Comparison of ENCODE assay signal across 8 mouse cellular contexts in the genomic region with DNA sequence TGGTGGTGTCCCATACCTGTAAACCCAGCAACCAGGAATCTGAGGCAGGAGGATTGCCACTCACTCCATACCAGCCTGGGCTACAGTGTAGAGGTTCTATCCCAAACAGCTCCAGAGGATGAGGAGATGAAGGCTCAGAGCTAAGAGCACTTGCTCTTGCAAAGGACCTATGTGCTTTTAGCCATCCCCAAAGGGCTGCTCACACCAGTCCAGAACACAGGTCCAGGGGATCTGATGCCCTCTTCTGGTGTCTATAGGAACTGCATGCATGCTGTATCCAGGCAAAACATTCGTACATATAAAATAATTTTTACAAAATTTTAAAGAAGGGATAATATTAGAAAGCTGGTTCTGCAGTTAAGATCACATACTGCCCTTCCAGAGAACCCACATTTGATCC. TPM values are rescaled to one million over a fixed set of nuclear protein-coding genes. Genes with fewer than 3 reads are reported as not detected.
DNase-seq lines count a peak whose midpoint lies in the region; ATAC-seq and TF ChIP-seq lines count a peak whose summit lies in the region.

No protein-coding gene starts in this region.

- no peaks in the 10 kb centered on the region for H3K27me3 ChIP-seq in intestine, postnatal 0 days (replicated peaks; ENCODE audit: control insufficient read depth, insufficient read depth, low read length)
- no peaks in the 10 kb centered on the region for H3K27me3 ChIP-seq in intestine, embryonic 16.5 days (replicated peaks; ENCODE audit: control insufficient read depth, insufficient read depth, low read length)

- no peak overlapping the region for H3K9ac ChIP-seq in intestine, postnatal 0 days (ENCODE audit: low read depth, low read length)
- no peak overlapping the region for H3K9ac ChIP-seq in intestine, embryonic 16.5 days (ENCODE audit: low read depth, low read length)

- no peaks in the 10 kb centered on the region for H3K9me3 ChIP-seq in intestine, postnatal 0 days (ENCODE audit: control insufficient read depth)
- 0 out of 2 replicates have a peak, but pooled peaks cover 2% of the 10 kb centered on the region for H3K9me3 ChIP-seq in intestine, embryonic 16.5 days (ENCODE audit: control insufficient read depth, low read length)

- no peaks in the 10 kb centered on the region for H3K4me1 ChIP-seq in intestine, postnatal 0 days (replicated peaks; ENCODE audit: control insufficient read depth, insufficient read depth, low read length)
- H3K4me1 ChIP-seq in intestine, embryonic 16.5 days (ENCODE audit: control insufficient read depth, insufficient read depth, low read length) = 0 out of 2 replicates have a peak, but pooled peaks cover 2% of the 10 kb centered on the region
- no peaks in the 10 kb centered on the region for H3K4me1 ChIP-seq in cortical plate, adult 2 months (ENCODE audit: control insufficient read depth, insufficient read depth, low read length)

- DNase-seq in CD4-positive, CD25-positive, alpha-beta regulatory T cell, adult 2 months (ENCODE audit: low read depth, low spot score) = peak; percentile 68
- peak; percentile 83 for DNase-seq in 3T3-L1 (ENCODE audit: low read depth, low spot score)
- peak; percentile 62 for DNase-seq in lung, postnatal 36 days
- no peak for DNase-seq in ovary, adult 18-20 months (ENCODE audit: low spot score)

- H3K4me2 ChIP-seq in intestine, postnatal 0 days (replicated peaks; ENCODE audit: low read depth) = no peak overlapping the region
- H3K4me2 ChIP-seq in intestine, embryonic 16.5 days (ENCODE audit: low read depth, low read length) = no peak overlapping the region

- H3K36me3 ChIP-seq in intestine, postnatal 0 days (ENCODE audit: control insufficient read depth, insufficient read depth) = peaks cover 41% of the 10 kb centered on the region
- H3K36me3 ChIP-seq in intestine, embryonic 16.5 days (ENCODE audit: control insufficient read depth, insufficient read depth, low read length) = peaks cover 23% of the 10 kb centered on the region

- ATAC-seq in CD4-positive, CD25-positive, alpha-beta regulatory T cell, adult 4 months = no peak
- no peak for ATAC-seq in intestine, postnatal 0 days
- no peak for ATAC-seq in intestine, embryonic 16.5 days

- WGBS in intestine, postnatal 0 days = 67% methylated on average over 1 of the region's 1 CpGs
- WGBS in intestine, embryonic 16.5 days = 64% methylated on average over 1 of the region's 1 CpGs

- H3K4me3 ChIP-seq in intestine, postnatal 0 days (ENCODE audit: low read depth, low read length) = no peak overlapping the region
- no peak overlapping the region for H3K4me3 ChIP-seq in intestine, embryonic 16.5 days (ENCODE audit: low read length)
- H3K4me3 ChIP-seq in cortical plate, adult 2 months (ENCODE audit: insufficient read depth, low read length) = no peak overlapping the region

- peak; percentile 81 for TF ChIP-seq CTCF in intestine, postnatal 0 days (IDR thresholded peaks at IDR 0.05; ENCODE audit: low read depth)
- peak; percentile 67 for TF ChIP-seq CTCF in cortical plate, adult 2 months (IDR thresholded peaks at IDR 0.05; ENCODE audit: extremely low read depth, insufficient read depth, low read length)

- TF ChIP-seq POLR2A in cortical plate, adult 2 months (IDR thresholded peaks at IDR 0.05; ENCODE audit: extremely low read depth, insufficient read depth, low read length) = no peak

- H3K27ac ChIP-seq in intestine, postnatal 0 days (ENCODE audit: low read depth, low read length) = no peak overlapping the region
- H3K27ac ChIP-seq in intestine, embryonic 16.5 days (ENCODE audit: low read length) = no peak overlapping the region
- no peak overlapping the region for H3K27ac ChIP-seq in cortical plate, adult 2 months (ENCODE audit: insufficient read depth, low read length)

RNA-seq across cellular contexts. Expression of a gene that starts 5.0 kb away (rescaled TPM):
- 10 to 100 TPM; 10.6 to 14.9 TPM for polyA plus RNA-seq in CD4-positive, CD25-positive, alpha-beta regulatory T cell, adult 4 months (2017; shearing (Covaris generic))
- polyA plus RNA-seq in intestine, postnatal 0 days (2015; fragmentation: Nextera tagmentation; extraction: Ambion mirVana) = 11.2 and 13.7 TPM in 2 replicates
- 18.3 and 19.6 TPM in 2 replicates for polyA plus RNA-seq in intestine, embryonic 16.5 days (2015; fragmentation: Nextera tagmentation; extraction: Ambion mirVana)
- 13.5 and 13.8 TPM in 2 replicates for polyA plus RNA-seq in cortical plate, adult 2 months (2012; rRNA removed)

RNA-seq across cellular contexts. Expression of a gene that starts 15.2 kb away (rescaled TPM):
- 10 to 100 TPM; 14.8 to 28.6 TPM for polyA plus RNA-seq in CD4-positive, CD25-positive, alpha-beta regulatory T cell, adult 4 months (2017; shearing (Covaris generic))
- polyA plus RNA-seq in intestine, postnatal 0 days (2015; fragmentation: Nextera tagmentation; extraction: Ambion mirVana) = 28.9 and 34.7 TPM in 2 replicates
- 48.6 and 48.8 TPM in 2 replicates for polyA plus RNA-seq in intestine, embryonic 16.5 days (2015; fragmentation: Nextera tagmentation; extraction: Ambion mirVana)
- polyA plus RNA-seq in cortical plate, adult 2 months (2012; rRNA removed) = 11.2 and 12.2 TPM in 2 replicates

RNA-seq across cellular contexts. Expression of a gene that starts 15.3 kb away (rescaled TPM):
- polyA plus RNA-seq in CD4-positive, CD25-positive, alpha-beta regulatory T cell, adult 4 months (2017; shearing (Covaris generic)) = 10 to 100 TPM; 28.2 to 40.3 TPM
- 10.3 and 11.1 TPM in 2 replicates for polyA plus RNA-seq in intestine, postnatal 0 days (2015; fragmentation: Nextera tagmentation; extraction: Ambion mirVana)
- polyA plus RNA-seq in intestine, embryonic 16.5 days (2015; fragmentation: Nextera tagmentation; extraction: Ambion mirVana) = 31.4 and 34.1 TPM in 2 replicates
- polyA plus RNA-seq in cortical plate, adult 2 months (2012; rRNA removed) = 16.9 and 17.1 TPM in 2 replicates

RNA-seq across cellular contexts. Expression of a gene that starts 52.4 kb away (rescaled TPM):
- polyA plus RNA-seq in CD4-positive, CD25-positive, alpha-beta regulatory T cell, adult 4 months (2017; shearing (Covaris generic)) = 1 to 10 TPM in 1 of 2 experiments, under 1 TPM in 1; 0.30 to 6.1 TPM
- 67.5 and 89.0 TPM in 2 replicates for polyA plus RNA-seq in intestine, postnatal 0 days (2015; fragmentation: Nextera tagmentation; extraction: Ambion mirVana)
- polyA plus RNA-seq in intestine, embryonic 16.5 days (2015; fragmentation: Nextera tagmentation; extraction: Ambion mirVana) = 35.9 and 45.2 TPM in 2 replicates
- 8.5 and 8.7 TPM in 2 replicates for polyA plus RNA-seq in cortical plate, adult 2 months (2012; rRNA removed)
